Mouse (Mus musculus): Measurements from ENCODE around the gene Pole. TPM values are rescaled to one million over a fixed set of nuclear protein-coding genes. Genes with fewer than 3 reads are reported as not detected.

The Pole gene
- polyA plus RNA-seq, 1 experiment from 2014 or later, result 39.4 TPM

GRCm38 (mm10) chr5:110357531-110358179, 71.5 kb downstream of the Pole start:
- H3K4me2 ChIP-seq, result no peak overlapping the region
- DNase-seq (ENCODE audit: low spot score, missing footprints) (peak; percentile 99), ATAC-seq (ENCODE audit: low FRiP score) (peak; percentile 67; the same call in 1 of the 2 replicates)
- no peak overlapping the region for H3K9ac ChIP-seq (ENCODE audit: low read length)
- 49% methylated on average over 8 of the region's 9 CpGs for WGBS
- no peak overlapping the region for H3K4me3 ChIP-seq (ENCODE audit: low read depth, low read length)
- H3K27ac ChIP-seq (ENCODE audit: low read depth, low read length), result no peak overlapping the region
- no peaks in the 10 kb centered on the region for H3K4me1 ChIP-seq (ENCODE audit: control insufficient read depth, insufficient read depth, low read length)
- no peaks in the 10 kb centered on the region for H3K36me3 ChIP-seq (ENCODE audit: control insufficient read depth, insufficient read depth, low read length)
- H3K27me3 ChIP-seq (ENCODE audit: control insufficient read depth, insufficient read depth, low read length), result no peaks in the 10 kb centered on the region
- no peaks in the 10 kb centered on the region for H3K9me3 ChIP-seq (ENCODE audit: control insufficient read depth, low read length)

GRCm38 (mm10) chr5:110361465-110361864, 75.4 kb downstream of the Pole start:
- H3K9me3 ChIP-seq (ENCODE audit: control insufficient read depth, low read length), result no peaks in the 10 kb centered on the region
- H3K9ac ChIP-seq (ENCODE audit: low read length), result no peak overlapping the region
- H3K4me3 ChIP-seq (ENCODE audit: low read depth, low read length), result no peak overlapping the region
- 89% methylated on average over 6 of the region's 6 CpGs for WGBS
- no peak for ATAC-seq (ENCODE audit: low FRiP score)
- no peaks in the 10 kb centered on the region for H3K36me3 ChIP-seq (ENCODE audit: control insufficient read depth, insufficient read depth, low read length)
- no peak for DNase-seq (ENCODE audit: low spot score, missing footprints)
- H3K27ac ChIP-seq (ENCODE audit: low read depth, low read length), result no peak overlapping the region
- H3K27me3 ChIP-seq (ENCODE audit: control insufficient read depth, insufficient read depth, low read length), result no peaks in the 10 kb centered on the region
- H3K4me2 ChIP-seq, result no peak overlapping the region
- peaks cover 3% of the 10 kb centered on the region; the same call in 1 of the 2 replicates for H3K4me1 ChIP-seq (ENCODE audit: control insufficient read depth, insufficient read depth, low read length)

- no peaks in the 10 kb centered on the region for H3K27me3 ChIP-seq (ENCODE audit: control insufficient read depth, insufficient read depth, low read length)
These were observed 76.7 kb downstream of the Pole start for GRCm38 (mm10) chr5:110362813-110363178.

GRCm38 (mm10) chr5:110363179-110363821, 77.2 kb downstream of the Pole start:
- H3K36me3 ChIP-seq (ENCODE audit: control insufficient read depth, insufficient read depth, low read length), result no peaks in the 10 kb centered on the region
- WGBS, result 1% methylated on average over 61 of the region's 72 CpGs
- peaks cover 3% of the 10 kb centered on the region; the same call in 1 of the 2 replicates for H3K4me1 ChIP-seq (ENCODE audit: control insufficient read depth, insufficient read depth, low read length)
- H3K27me3 ChIP-seq (ENCODE audit: control insufficient read depth, insufficient read depth, low read length), result no peaks in the 10 kb centered on the region
- DNase-seq (ENCODE audit: low spot score, missing footprints), result peak; percentile 99
- H3K9me3 ChIP-seq (ENCODE audit: control insufficient read depth, low read length), result no peaks in the 10 kb centered on the region
- peak; percentile 90 for ATAC-seq (ENCODE audit: low FRiP score)
- H3K9ac ChIP-seq (ENCODE audit: low read length), result peak overlapping the region; percentile 68
- peak overlapping the region; percentile 86 for H3K4me2 ChIP-seq
- no peak overlapping the region for H3K27ac ChIP-seq (ENCODE audit: low read depth, low read length)
- H3K4me3 ChIP-seq (ENCODE audit: low read depth, low read length), result peak overlapping the region; percentile 41

More at GRCm38 (mm10) chr5:110362813-110363178, 76.7 kb downstream of the Pole start:
- peak; percentile 57 for ATAC-seq (ENCODE audit: low FRiP score)
- no peak for DNase-seq (ENCODE audit: low spot score, missing footprints)
- Histone ChIP-seq H3K36me3 (ENCODE audit: control insufficient read depth, insufficient read depth, low read length) (no peaks in the 10 kb centered on the region), H3K4me3 (ENCODE audit: low read depth, low read length) (peak overlapping the region; percentile 41), H3K4me2 (peak overlapping the region; percentile 86), H3K27ac (ENCODE audit: low read depth, low read length) (no peak overlapping the region), H3K9ac (ENCODE audit: low read length) (peak overlapping the region; percentile 68), H3K4me1 (ENCODE audit: control insufficient read depth, insufficient read depth, low read length) (peaks cover 3% of the 10 kb centered on the region; the same call in 1 of the 2 replicates), H3K9me3 (ENCODE audit: control insufficient read depth, low read length) (no peaks in the 10 kb centered on the region)
- WGBS, result 2% methylated on average over 28 of the region's 28 CpGs

GRCm38 (mm10) chr5:110363822-110364545, 77.9 kb downstream of the Pole start:
- no peak overlapping the region for H3K27ac ChIP-seq (ENCODE audit: low read depth, low read length)
- DNase-seq (ENCODE audit: low spot score, missing footprints) (peak; percentile 89), ATAC-seq (ENCODE audit: low FRiP score) (peak; percentile 8; the same call in 1 of the 2 replicates)
- H3K4me2 ChIP-seq, result peak overlapping the region; percentile 86
- H3K9ac ChIP-seq (ENCODE audit: low read length), result no peak overlapping the region
- H3K4me1 ChIP-seq (ENCODE audit: control insufficient read depth, insufficient read depth, low read length), result peaks cover 3% of the 10 kb centered on the region; the same call in 1 of the 2 replicates
- H3K9me3 ChIP-seq (ENCODE audit: control insufficient read depth, low read length), result no peaks in the 10 kb centered on the region
- H3K27me3 ChIP-seq (ENCODE audit: control insufficient read depth, insufficient read depth, low read length), result no peaks in the 10 kb centered on the region
- H3K36me3 ChIP-seq (ENCODE audit: control insufficient read depth, insufficient read depth, low read length), result no peaks in the 10 kb centered on the region
- no peak overlapping the region for H3K4me3 ChIP-seq (ENCODE audit: low read depth, low read length)
- WGBS, result 34% methylated on average over 11 of the region's 11 CpGs

- H3K4me1 ChIP-seq (ENCODE audit: control insufficient read depth, insufficient read depth, low read length), result no peaks in the 10 kb centered on the region
- ATAC-seq (ENCODE audit: low FRiP score) (peak; percentile 41), DNase-seq (ENCODE audit: low spot score, missing footprints) (peak; percentile 98)
- H3K27ac ChIP-seq (ENCODE audit: low read depth, low read length), result no peak overlapping the region
- peaks cover 10% of the 10 kb centered on the region for H3K36me3 ChIP-seq (ENCODE audit: control insufficient read depth, insufficient read depth, low read length)
- H3K27me3 ChIP-seq (ENCODE audit: control insufficient read depth, insufficient read depth, low read length), result no peaks in the 10 kb centered on the region
- H3K4me3 ChIP-seq (ENCODE audit: low read depth, low read length), result no peak overlapping the region
- no peak overlapping the region for H3K9ac ChIP-seq (ENCODE audit: low read length)
- no peak overlapping the region for H3K4me2 ChIP-seq
- 59% methylated on average over 8 of the region's 8 CpGs for WGBS
- H3K9me3 ChIP-seq (ENCODE audit: control insufficient read depth, low read length), result no peaks in the 10 kb centered on the region
These were observed 90.8 kb downstream of the Pole start for GRCm38 (mm10) chr5:110376802-110377433.

GRCm38 (mm10) chr5:110378181-110378583, 92.1 kb downstream of the Pole start:
- H3K4me1 ChIP-seq (ENCODE audit: control insufficient read depth, insufficient read depth, low read length), result no peaks in the 10 kb centered on the region
- 34% methylated on average over 20 of the region's 20 CpGs for WGBS
- H3K27ac ChIP-seq (ENCODE audit: low read depth, low read length), result no peak overlapping the region
- H3K27me3 ChIP-seq (ENCODE audit: control insufficient read depth, insufficient read depth, low read length), result no peaks in the 10 kb centered on the region
- H3K36me3 ChIP-seq (ENCODE audit: control insufficient read depth, insufficient read depth, low read length), result peaks cover 10% of the 10 kb centered on the region
- DNase-seq (ENCODE audit: low spot score, missing footprints) (no peak), ATAC-seq (ENCODE audit: low FRiP score) (peak; percentile 43)
- peak overlapping the region; percentile 13; the same call in 1 of the 2 replicates for H3K4me2 ChIP-seq
- no peak overlapping the region for H3K9ac ChIP-seq (ENCODE audit: low read length)
- no peak overlapping the region; the same call in 1 of the 2 replicates for H3K4me3 ChIP-seq (ENCODE audit: low read depth, low read length)
- H3K9me3 ChIP-seq (ENCODE audit: control insufficient read depth, low read length), result no peaks in the 10 kb centered on the region

- no peaks in the 10 kb centered on the region for H3K9me3 ChIP-seq (ENCODE audit: control insufficient read depth, low read length)
- ATAC-seq (ENCODE audit: low FRiP score), result peak; percentile 28; the same call in 1 of the 2 replicates
- no peak overlapping the region for H3K4me2 ChIP-seq
- H3K9ac ChIP-seq (ENCODE audit: low read length), result no peak overlapping the region
- H3K36me3 ChIP-seq (ENCODE audit: control insufficient read depth, insufficient read depth, low read length), result peaks cover 10% of the 10 kb centered on the region
- DNase-seq (ENCODE audit: low spot score, missing footprints), result peak; percentile 60
- H3K4me1 ChIP-seq (ENCODE audit: control insufficient read depth, insufficient read depth, low read length), result no peaks in the 10 kb centered on the region
- H3K27me3 ChIP-seq (ENCODE audit: control insufficient read depth, insufficient read depth, low read length), result no peaks in the 10 kb centered on the region
- H3K4me3 ChIP-seq (ENCODE audit: low read depth, low read length), result no peak overlapping the region
- WGBS, result 93% methylated on average over 15 of the region's 15 CpGs
- no peak overlapping the region for H3K27ac ChIP-seq (ENCODE audit: low read depth, low read length)
These were observed 93.0 kb downstream of the Pole start for GRCm38 (mm10) chr5:110379086-110379485.

Data from midbrain, embryonic 11.5 days (tissue).